Mouse (Mus musculus): ENCODE measurements around the gene Pctp. TPM values are rescaled to one million over a fixed set of nuclear protein-coding genes. Genes with fewer than 3 reads are reported as not detected.

Pctp gene
- 12.1 and 13.1 TPM in 2 replicates for polyA plus RNA-seq (2015; fragmentation: Nextera tagmentation; extraction: Ambion mirVana)

- Histone ChIP-seq H3K36me3 (no peaks in the 10 kb centered on the region), H3K9ac (peak within 1 kb of the TSS; percentile 64), H3K27me3 (no peaks in the 10 kb centered on the region), H3K4me3 (replicated peaks) (peak within 1 kb of the TSS; percentile 54), H3K4me2 (peak within 1 kb of the TSS; percentile 84), H3K27ac (peak within 1 kb of the TSS; percentile 90), H3K4me1 (peaks cover 13% of the 10 kb centered on the region), H3K9me3 (replicated peaks) (no peaks in the 10 kb centered on the region)
- peak; percentile 97 for ATAC-seq (replicated peaks; ENCODE audit: low FRiP score)
- 8% methylated on average over 35 of the region's 35 CpGs for WGBS
These were observed at the start of gene Pctp for GRCm38 (mm10) chr11:90002231-90002986. Gene Pctp (minus strand): TSS chr11:90002894.

GRCm38 (mm10) chr11:90050016-90050415 lies 47.3 kb upstream of the Pctp start:
- Histone ChIP-seq H3K27me3 (no peaks in the 10 kb centered on the region), H3K4me2 (no peak overlapping the region), H3K36me3 (no peaks in the 10 kb centered on the region), H3K4me1 (peaks cover 27% of the 10 kb centered on the region), H3K27ac (no peak overlapping the region), H3K4me3 (replicated peaks) (no peak overlapping the region), H3K9me3 (replicated peaks) (no peaks in the 10 kb centered on the region), H3K9ac (no peak overlapping the region)
- 89% methylated on average over 7 of the region's 7 CpGs for WGBS
- ATAC-seq (replicated peaks; ENCODE audit: low FRiP score) = no peak

GRCm38 (mm10) chr11:90047271-90047670 lies 44.6 kb upstream of the Pctp start:
- H3K9ac ChIP-seq = no peak overlapping the region
- H3K4me2 ChIP-seq = no peak overlapping the region
- H3K9me3 ChIP-seq (replicated peaks) = no peaks in the 10 kb centered on the region
- no peak overlapping the region for H3K27ac ChIP-seq
- ATAC-seq (replicated peaks; ENCODE audit: low FRiP score) = no peak
- H3K4me1 ChIP-seq = peaks cover 17% of the 10 kb centered on the region
- no peaks in the 10 kb centered on the region for H3K36me3 ChIP-seq
- no peaks in the 10 kb centered on the region for H3K27me3 ChIP-seq
- H3K4me3 ChIP-seq (replicated peaks) = no peak overlapping the region
- 39% methylated on average over 9 of the region's 9 CpGs for WGBS

GRCm38 (mm10) chr11:90046211-90046610 lies 43.5 kb upstream of the Pctp start:
- no peak overlapping the region for H3K27ac ChIP-seq
- H3K4me3 ChIP-seq (replicated peaks) = no peak overlapping the region
- H3K4me2 ChIP-seq = no peak overlapping the region
- WGBS = 26% methylated on average over 7 of the region's 7 CpGs
- H3K36me3 ChIP-seq = no peaks in the 10 kb centered on the region
- no peaks in the 10 kb centered on the region for H3K27me3 ChIP-seq
- H3K4me1 ChIP-seq = peaks cover 17% of the 10 kb centered on the region
- H3K9me3 ChIP-seq (replicated peaks) = no peaks in the 10 kb centered on the region
- no peak overlapping the region for H3K9ac ChIP-seq
- ATAC-seq (replicated peaks; ENCODE audit: low FRiP score) = 0 out of 2 replicates have a peak, but pooled peaks have one; percentile 18

GRCm38 (mm10) chr11:90044459-90044858 lies 41.8 kb upstream of the Pctp start:
- Histone ChIP-seq H3K9me3 (replicated peaks) (no peaks in the 10 kb centered on the region), H3K9ac (no peak overlapping the region), H3K27ac (no peak overlapping the region), H3K4me1 (peaks cover 17% of the 10 kb centered on the region), H3K36me3 (no peaks in the 10 kb centered on the region), H3K4me3 (replicated peaks) (no peak overlapping the region), H3K27me3 (no peaks in the 10 kb centered on the region), H3K4me2 (no peak overlapping the region)
- WGBS = 69% methylated on average over 4 of the region's 4 CpGs
- ATAC-seq (replicated peaks; ENCODE audit: low FRiP score) = no peak

- no peak overlapping the region for H3K4me2 ChIP-seq
- no peak for ATAC-seq (replicated peaks; ENCODE audit: low FRiP score)
- no peaks in the 10 kb centered on the region for H3K27me3 ChIP-seq
- H3K4me3 ChIP-seq (replicated peaks) = no peak overlapping the region
- no peak overlapping the region for H3K27ac ChIP-seq
- H3K9me3 ChIP-seq (replicated peaks) = 0 out of 2 replicates have a peak, but pooled peaks cover 7% of the 10 kb centered on the region
- 29% methylated on average over 5 of the region's 5 CpGs for WGBS
- H3K9ac ChIP-seq = no peak overlapping the region
- peaks cover 15% of the 10 kb centered on the region for H3K4me1 ChIP-seq
- peaks cover 13% of the 10 kb centered on the region for H3K36me3 ChIP-seq
These were observed 35.3 kb upstream of the Pctp start for GRCm38 (mm10) chr11:90038022-90038421.

- WGBS = 91% methylated on average over 4 of the region's 4 CpGs
- peaks cover 10% of the 10 kb centered on the region for H3K27me3 ChIP-seq
- H3K4me1 ChIP-seq = peaks cover 19% of the 10 kb centered on the region
- ATAC-seq (replicated peaks; ENCODE audit: low FRiP score) = no peak
- peaks cover 13% of the 10 kb centered on the region for H3K36me3 ChIP-seq
- H3K4me2 ChIP-seq = no peak overlapping the region
- H3K9ac ChIP-seq = no peak overlapping the region
- H3K4me3 ChIP-seq (replicated peaks) = no peak overlapping the region
- 0 out of 2 replicates have a peak, but pooled peaks cover 7% of the 10 kb centered on the region for H3K9me3 ChIP-seq (replicated peaks)
- no peak overlapping the region for H3K27ac ChIP-seq
These were observed 33.7 kb upstream of the Pctp start for GRCm38 (mm10) chr11:90036416-90036815.

- Histone ChIP-seq H3K4me2 (no peak overlapping the region), H3K4me3 (replicated peaks) (no peak overlapping the region), H3K27ac (no peak overlapping the region), H3K9ac (no peak overlapping the region), H3K9me3 (replicated peaks) (0 out of 2 replicates have a peak, but pooled peaks cover 7% of the 10 kb centered on the region), H3K36me3 (peaks cover 13% of the 10 kb centered on the region), H3K27me3 (peaks cover 13% of the 10 kb centered on the region), H3K4me1 (peaks cover 26% of the 10 kb centered on the region)
- WGBS = 33% methylated on average over 14 of the region's 14 CpGs
- no peak for ATAC-seq (replicated peaks; ENCODE audit: low FRiP score)
These were observed 32.8 kb upstream of the Pctp start for GRCm38 (mm10) chr11:90035532-90035931.

GRCm38 (mm10) chr11:90034646-90035045 lies 32.0 kb upstream of the Pctp start:
- H3K27me3 ChIP-seq = peaks cover 16% of the 10 kb centered on the region
- no peak overlapping the region for H3K9ac ChIP-seq
- H3K4me3 ChIP-seq (replicated peaks) = no peak overlapping the region
- WGBS = 85% methylated on average over 12 of the region's 12 CpGs
- H3K4me1 ChIP-seq = peaks cover 32% of the 10 kb centered on the region
- no peak overlapping the region for H3K27ac ChIP-seq
- 0 out of 2 replicates have a peak, but pooled peaks cover 7% of the 10 kb centered on the region for H3K9me3 ChIP-seq (replicated peaks)
- H3K36me3 ChIP-seq = peaks cover 13% of the 10 kb centered on the region
- ATAC-seq (replicated peaks; ENCODE audit: low FRiP score) = no peak
- H3K4me2 ChIP-seq = no peak overlapping the region

- ATAC-seq (replicated peaks; ENCODE audit: low FRiP score) = no peak
- no peak overlapping the region for H3K9ac ChIP-seq
These were observed 30.7 kb upstream of the Pctp start for GRCm38 (mm10) chr11:90033442-90033841.

GRCm38 (mm10) chr11:90032807-90033206 lies 30.1 kb upstream of the Pctp start:
- Histone ChIP-seq H3K36me3 (peaks cover 13% of the 10 kb centered on the region), H3K9me3 (replicated peaks) (0 out of 2 replicates have a peak, but pooled peaks cover 7% of the 10 kb centered on the region), H3K4me2 (peak overlapping the region; percentile 48), H3K27me3 (peaks cover 22% of the 10 kb centered on the region), H3K4me3 (replicated peaks) (peak overlapping the region; percentile 26), H3K9ac (no peak overlapping the region), H3K27ac (no peak overlapping the region), H3K4me1 (peaks cover 36% of the 10 kb centered on the region)
- no peak for ATAC-seq (replicated peaks; ENCODE audit: low FRiP score)
- 11% methylated on average over 8 of the region's 8 CpGs for WGBS

More at GRCm38 (mm10) chr11:90033442-90033841, 30.7 kb upstream of the Pctp start:
- 0 out of 2 replicates have a peak, but pooled peaks cover 7% of the 10 kb centered on the region for H3K9me3 ChIP-seq (replicated peaks)
- peaks cover 36% of the 10 kb centered on the region for H3K4me1 ChIP-seq
- no peak overlapping the region for H3K27ac ChIP-seq
- peak overlapping the region; percentile 26 for H3K4me3 ChIP-seq (replicated peaks)
- peak overlapping the region; percentile 48 for H3K4me2 ChIP-seq
- WGBS = 40% methylated on average over 5 of the region's 5 CpGs
- H3K27me3 ChIP-seq = peaks cover 17% of the 10 kb centered on the region
- peaks cover 13% of the 10 kb centered on the region for H3K36me3 ChIP-seq

GRCm38 (mm10) chr11:90031076-90031475 lies 28.4 kb upstream of the Pctp start:
- Histone ChIP-seq H3K9ac (peak overlapping the region; percentile 36), H3K4me2 (peak overlapping the region; percentile 64), H3K27me3 (peaks cover 24% of the 10 kb centered on the region), H3K9me3 (replicated peaks) (no peaks in the 10 kb centered on the region), H3K4me3 (replicated peaks) (peak overlapping the region; percentile 48), H3K36me3 (peaks cover 4% of the 10 kb centered on the region; the same call in 1 of the 2 replicates), H3K27ac (0 out of 2 replicates have a peak overlapping the region, but pooled peaks have one; percentile 27), H3K4me1 (peaks cover 49% of the 10 kb centered on the region)
- 23% methylated on average over 7 of the region's 7 CpGs for WGBS
- no peak for ATAC-seq (replicated peaks; ENCODE audit: low FRiP score)

Measured in kidney, embryonic 15.5 days (tissue).